Mouse (Mus musculus) liver, postnatal 0 days (tissue): Measurements from ENCODE around the gene Olfr1279. TPM values are rescaled to one million over a fixed set of nuclear protein-coding genes. Genes with fewer than 3 reads are reported as not detected.

ENCODE experiments used
- ATAC-seq: fragments of 200-750 bp; cut with Nextera tagmentation; 2 replicates; pipeline ENCODE4 v1.8.0; 2017; ENCODE audit warnings: mild to moderate bottlenecking, moderate library complexity
- DNase-seq: peaks from one replicate; pipeline ENCODE4 v3.0.0-alpha.2; 2016
- H3K27ac ChIP-seq: fragments of 300-500 bp; sonication (generic); 2 replicates; pipeline ENCODE4 v1.5.1; 2014; ENCODE audit warnings: antibody characterized with exemption, moderate library complexity, mild to moderate bottlenecking, low read depth
- H3K27me3 ChIP-seq: fragments of 300-500 bp; sonication (generic); 2 replicates; pipeline ENCODE4 v1.6.1; 2014; ENCODE audit warnings: low read length, control low read depth, mixed read lengths; ENCODE audit not compliant: insufficient read depth
- H3K36me3 ChIP-seq: fragments of 300-500 bp; sonication (generic); replicated peaks from 2 replicates; pipeline ENCODE4 v1.6.1; 2014; ENCODE audit warnings: mild to moderate bottlenecking, control low read depth, low read length, moderate library complexity, mixed read lengths; ENCODE audit not compliant: insufficient read depth
- H3K4me1 ChIP-seq: fragments of 300-500 bp; sonication (generic); 2 replicates; pipeline ENCODE4 v1.6.1; 2014; ENCODE audit warnings: antibody characterized with exemption, mild to moderate bottlenecking, control low read depth; ENCODE audit not compliant: insufficient read depth
- H3K4me2 ChIP-seq: fragments of 300-500 bp; sonication (generic); 2 replicates; pipeline ENCODE4 v1.6.1; 2014; ENCODE audit warnings: low read depth, mild to moderate bottlenecking, low read length, moderate library complexity, mixed read lengths
- H3K4me3 ChIP-seq: fragments of 300-500 bp; sonication (generic); 2 replicates; pipeline ENCODE4 v1.5.1; 2014; ENCODE audit warnings: low read depth, low read length
- H3K9ac ChIP-seq: fragments of 300-500 bp; sonication (generic); replicated peaks from 2 replicates; pipeline ENCODE4 v1.6.1; 2014; ENCODE audit warnings: mild to moderate bottlenecking, moderate library complexity
- H3K9me3 ChIP-seq: fragments of 300-500 bp; sonication (generic); 2 replicates; pipeline ENCODE4 v1.6.1; 2016; ENCODE audit warnings: mild to moderate bottlenecking, control low read depth, low read length, mixed read lengths
- CTCF ChIP-seq: sonication (generic); IDR thresholded peaks from 2 replicates; pipeline ENCODE4 v1.5.1; 2016; ENCODE audit warnings: antibody characterized with exemption, low read depth
- EP300 ChIP-seq: IDR thresholded peaks from 2 replicates; pipeline ENCODE4 v1.6.1; 2016; ENCODE audit warnings: antibody characterized with exemption, low read depth, mild to moderate bottlenecking
- whole genome bisulfite sequencing: fragments of 180-500 bp; shearing (Covaris S2); extraction: QIAGEN DNeasy Blood & Tissue Kit; methylation state at CpG from one replicate; pipeline ENCODE4 v1.1.7; 2014; ENCODE audit not compliant: insufficient replicate concordance; 5-methylcytosine and 5-hydroxymethylcytosine counted together
- polyA plus RNA-seq: library from polyadenylated mRNA; unstranded; fragments of >200 nt; fragmentation: Nextera tagmentation; extraction: Ambion mirVana; gene quantifications from 2 replicates; pipeline ENCODE4 v1.2.1, GENCODE M21; 2015

The Olfr1279 gene
- polyA plus RNA-seq, 1 experiment from 2014 or later = not detected

- Histone ChIP-seq H3K27me3 (no peaks in the 10 kb centered on the region), H3K4me1 (no peaks in the 10 kb centered on the region), H3K36me3 (no peaks in the 10 kb centered on the region), H3K4me2 (no peak within 1 kb of the TSS), H3K4me3 (no peak within 1 kb of the TSS), H3K9ac (no peak within 1 kb of the TSS), H3K27ac (no peak within 1 kb of the TSS), H3K9me3 (no peaks in the 10 kb centered on the region)
- TF ChIP-seq EP300 (no peak), CTCF (no peak)
- DNase-seq (no peak), ATAC-seq (no peak)
- WGBS = 58% methylated on average over 2 of the region's 2 CpGs
These were observed 35.5 kb downstream of the Olfr1279 start, which contains the start of gene Olfr1282 for GRCm38 (mm10) chr2:111335976-111336375. Olfr1282 (minus strand) TSS chr2:111336076.

Other genes starting within 250 kb of the Olfr1279 start
- not detected in 2 replicates for gene Gm13941, start 194.7 kb upstream of the Olfr1279 start, polyA plus RNA-seq
- not detected in 2 replicates for gene Gm15130, start 147.7 kb upstream of the Olfr1279 start, polyA plus RNA-seq
- gene 4930430A15Rik, start 71.0 kb upstream of the Olfr1279 start, polyA plus RNA-seq = not detected in 2 replicates
- gene Olfr1275, start 65.3 kb upstream of the Olfr1279 start, polyA plus RNA-seq = not detected in 2 replicates
- gene Olfr1276, start 46.1 kb upstream of the Olfr1279 start, polyA plus RNA-seq = not detected in 2 replicates
- gene Olfr1277, start 26.5 kb upstream of the Olfr1279 start, polyA plus RNA-seq = not detected in 2 replicates
- gene Olfr1278, start 10.5 kb upstream of the Olfr1279 start, polyA plus RNA-seq = not detected in 2 replicates
- not detected in 2 replicates for gene Olfr1280, start 13.4 kb downstream of the Olfr1279 start, polyA plus RNA-seq
- gene Olfr1281, start 25.9 kb downstream of the Olfr1279 start, polyA plus RNA-seq = not detected in 2 replicates
- gene Olfr1282, start 35.4 kb downstream of the Olfr1279 start, polyA plus RNA-seq = not detected in 2 replicates
- not detected in 2 replicates for gene Olfr1283, start 66.2 kb downstream of the Olfr1279 start, polyA plus RNA-seq
- gene Olfr1284, start 74.9 kb downstream of the Olfr1279 start, polyA plus RNA-seq = not detected in 2 replicates
- gene Olfr1286, start 122.5 kb downstream of the Olfr1279 start, polyA plus RNA-seq = not detected in 2 replicates
- not detected in 2 replicates for gene Olfr1287, start 148.5 kb downstream of the Olfr1279 start, polyA plus RNA-seq
- gene Olfr1288, start 173.5 kb downstream of the Olfr1279 start, polyA plus RNA-seq = not detected in 2 replicates
- gene Olfr1289, start 180.2 kb downstream of the Olfr1279 start, polyA plus RNA-seq = not detected in 2 replicates
- not detected in 2 replicates for gene Olfr1290, start 193.2 kb downstream of the Olfr1279 start, polyA plus RNA-seq
- gene Olfr1291-ps1, start 196.5 kb downstream of the Olfr1279 start, polyA plus RNA-seq = not detected in 2 replicates
- not detected in 2 replicates for gene Olfr1293-ps, start 224.6 kb downstream of the Olfr1279 start, polyA plus RNA-seq
- gene Olfr1294, start 239.7 kb downstream of the Olfr1279 start, polyA plus RNA-seq = not detected in 2 replicates